Mouse (Mus musculus) kidney, adult 2 months (tissue): ENCODE data around the gene Cd248. TPM values are rescaled to one million over a fixed set of nuclear protein-coding genes. Genes with fewer than 3 reads are reported as not detected.

Experiments
- DNase-seq: peaks from one replicate; pipeline ENCODE4 v3.0.0; 2021
- H3K27ac ChIP-seq: fragments of 200-500 bp; 2 replicates; pipeline ENCODE4 v1.5.1; 2012; ENCODE audit warnings: low read depth, low read length, control low read depth, inconsistent platforms; ENCODE audit not compliant: insufficient read depth
- H3K27me3 ChIP-seq: fragments of 200-500 bp; replicated peaks from 2 replicates; pipeline ENCODE4 v1.6.1; 2012; ENCODE audit warnings: mild to moderate bottlenecking, moderate library complexity, low read length, inconsistent platforms; ENCODE audit not compliant: control insufficient read depth, insufficient read depth
- H3K36me3 ChIP-seq: fragments of 200-500 bp; 2 replicates; pipeline ENCODE4 v1.6.1; 2012; ENCODE audit warnings: mild to moderate bottlenecking, moderate library complexity, low read length, inconsistent platforms; ENCODE audit not compliant: control insufficient read depth, insufficient read depth
- H3K4me1 ChIP-seq: fragments of 200-500 bp; 2 replicates; pipeline ENCODE4 v1.6.1; 2011; ENCODE audit warnings: low read length; ENCODE audit not compliant: control insufficient read depth, insufficient read depth
- H3K4me3 ChIP-seq: fragments of 200-500 bp; 2 replicates; pipeline ENCODE4 v1.5.1; 2011; ENCODE audit warnings: mild to moderate bottlenecking, low read depth, low read length, control low read depth; ENCODE audit not compliant: insufficient read depth
- CTCF ChIP-seq: fragments of 200-500 bp; conservative IDR thresholded peaks from 2 replicates; pipeline ENCODE4 v1.5.1; 2011; ENCODE audit warnings: low read depth, mild to moderate bottlenecking, control low read depth, low read length, moderate library complexity, mixed read lengths; ENCODE audit not compliant: insufficient read depth, insufficient read length
- POLR2A ChIP-seq: fragments of 200-500 bp; IDR thresholded peaks from one replicate; pipeline ENCODE4 v1.6.1; 2011; ENCODE audit warnings: low read depth, low read length, control low read depth
- WGBS: fragments of 180-500 bp; shearing (Covaris S2); methylation state at CpG from one replicate; pipeline ENCODE4 v1.1.7; 2018; 5-methylcytosine and 5-hydroxymethylcytosine counted together
- polyA plus RNA-seq: library from polyadenylated mRNA; depleted of rRNA; stranded (reverse); fragments of >200 nt; gene quantifications from 2 replicates; pipeline ENCODE4 v1.2.3, GENCODE M21; 2012

The Cd248 gene
- polyA plus RNA-seq, 1 experiment: 10.8 TPM

- TF ChIP-seq POLR2A: no peak
- no peak for TF ChIP-seq CTCF
- DNase-seq: peak; percentile 48
- H3K4me1 ChIP-seq: no peaks in the 10 kb centered on the region
- H3K27me3 ChIP-seq: no peaks in the 10 kb centered on the region
- no peaks in the 10 kb centered on the region for H3K36me3 ChIP-seq
- no peak within 1 kb of the TSS for H3K27ac ChIP-seq
- WGBS: 6% methylated on average over 47 of the region's 48 CpGs
- H3K4me3 ChIP-seq: no peak within 1 kb of the TSS
These were observed 30.7 kb downstream of the Cd248 start, which contains the start of gene Cnih2 for GRCm38 (mm10) chr19:5098363-5099143. Cnih2 (minus strand) TSS chr19:5098521.

DNA sequence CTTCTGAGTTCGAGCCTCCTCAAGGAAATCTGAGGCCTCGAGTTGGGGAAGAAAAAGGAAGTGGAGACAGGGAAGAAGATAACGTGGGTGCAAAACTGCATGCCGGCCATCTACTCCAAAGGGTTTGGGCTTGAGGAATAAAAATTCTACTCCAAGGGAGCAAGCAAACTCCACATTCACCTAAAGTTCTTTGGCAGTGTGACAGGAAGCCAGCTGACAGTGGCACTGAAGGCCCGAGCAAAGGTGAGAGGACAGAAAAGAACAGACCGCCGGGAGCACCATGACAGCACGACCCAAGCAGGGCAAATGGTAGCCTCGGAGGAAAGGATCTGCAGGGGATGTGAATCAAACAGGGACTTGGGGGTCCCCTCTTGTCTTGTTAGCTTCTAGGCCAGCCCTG lies 38.2 kb downstream of the Cd248 start:
- Histone ChIP-seq H3K27me3 (no peaks in the 10 kb centered on the region), H3K4me1 (peaks cover 17% of the 10 kb centered on the region; the same call in 1 of the 2 replicates), H3K27ac (peak overlapping the region; percentile 99), H3K36me3 (no peaks in the 10 kb centered on the region), H3K4me3 (peak overlapping the region; percentile 97)
- peak; percentile 77 for DNase-seq
- TF ChIP-seq POLR2A: no peak
- no peak for TF ChIP-seq CTCF
- WGBS: under 1% methylated on average over 9 of the region's 9 CpGs

DNA sequence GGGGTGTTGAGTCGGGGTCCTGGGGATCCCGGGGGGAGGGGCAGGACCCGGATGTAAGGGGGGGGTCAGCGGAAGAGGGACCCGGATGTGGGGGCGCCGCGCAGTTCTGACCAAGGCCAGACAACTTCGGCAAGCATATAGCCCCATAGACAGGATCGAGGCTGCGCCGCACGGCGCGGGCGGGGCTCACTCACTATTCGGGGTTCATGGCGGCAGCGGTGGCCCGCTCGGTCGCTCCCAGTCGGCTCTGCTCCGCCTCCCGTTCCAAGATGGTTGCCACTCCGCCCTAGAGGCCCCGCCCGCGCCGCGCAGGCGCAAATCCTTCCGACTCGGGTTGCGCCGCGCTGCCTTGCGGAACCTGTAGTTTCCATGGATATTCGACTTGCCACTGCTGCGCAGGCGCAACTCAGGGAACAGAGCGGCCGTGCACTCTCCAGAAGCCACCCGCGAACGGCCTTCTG lies 38.9 kb downstream of the Cd248 start, which contains the start of gene Rab1b:
Rab1b (minus strand) TSS at position 342 of the 461 bp plus-strand sequence.
- peak; percentile 72 for TF ChIP-seq POLR2A
- TF ChIP-seq CTCF: no peak
- peak within 1 kb of the TSS; percentile 97 for H3K4me3 ChIP-seq
- DNase-seq: peak; percentile 99
- no peaks in the 10 kb centered on the region for H3K36me3 ChIP-seq
- peaks cover 17% of the 10 kb centered on the region; the same call in 1 of the 2 replicates for H3K4me1 ChIP-seq
- H3K27me3 ChIP-seq: no peaks in the 10 kb centered on the region
- WGBS: 2% methylated on average over 46 of the region's 46 CpGs
- H3K27ac ChIP-seq: peak within 1 kb of the TSS; percentile 99

DNA sequence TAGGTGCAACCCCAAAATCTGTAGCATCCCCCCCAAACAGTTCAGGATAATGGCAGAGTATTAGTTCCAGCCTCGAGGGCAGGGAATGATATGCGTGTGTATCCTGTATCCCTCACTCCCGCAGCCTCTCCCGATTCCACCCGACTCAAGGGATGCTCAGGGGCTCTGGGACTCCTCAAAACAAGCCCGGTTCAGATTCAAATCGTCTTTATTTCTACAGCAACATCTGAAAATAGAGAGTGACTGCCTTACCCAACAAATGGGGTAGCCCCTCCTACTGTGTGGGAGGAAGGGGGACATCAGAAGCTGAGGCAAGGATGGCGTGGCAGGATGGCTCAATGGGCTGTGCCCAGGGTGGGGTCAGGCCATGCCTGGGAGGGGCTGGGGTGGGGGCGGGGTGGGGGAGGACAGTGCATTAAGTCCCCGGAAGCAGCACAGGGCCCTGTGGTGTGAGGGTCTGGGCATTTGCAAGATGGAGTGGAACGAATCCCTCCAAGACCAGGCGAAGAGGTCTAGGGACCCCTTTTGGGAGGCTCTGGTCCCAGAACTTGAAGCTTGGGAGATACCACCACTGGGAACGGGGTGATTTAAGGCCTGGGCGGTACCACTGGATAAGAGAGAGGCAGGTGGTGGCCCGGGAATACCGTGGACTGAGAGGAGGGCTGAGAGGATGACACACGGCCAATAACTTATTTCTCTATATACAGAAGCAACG lies 39.8 kb downstream of the Cd248 start:
- peaks cover 17% of the 10 kb centered on the region; the same call in 1 of the 2 replicates for H3K4me1 ChIP-seq
- H3K4me3 ChIP-seq: no peak overlapping the region
- 62% methylated on average over 18 of the region's 18 CpGs for WGBS

DNA sequence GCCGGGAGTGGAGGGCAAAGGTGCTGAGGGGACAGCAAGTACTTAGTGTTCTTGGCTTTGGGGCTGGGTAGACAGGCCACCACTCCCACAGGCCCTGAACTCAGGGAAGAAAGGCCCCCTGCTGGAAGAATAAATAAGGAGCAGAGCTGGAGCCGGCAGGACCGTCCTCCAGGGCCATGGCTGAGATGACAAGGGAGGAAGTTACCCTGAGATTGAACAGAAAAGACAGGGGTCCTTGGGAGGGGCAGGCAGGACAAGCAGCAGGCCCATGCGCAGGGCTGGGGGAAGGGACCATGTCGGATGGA lies 40.3 kb downstream of the Cd248 start:
- WGBS: 15% methylated on average over 5 of the region's 5 CpGs
- Histone ChIP-seq H3K36me3 (no peaks in the 10 kb centered on the region), H3K4me3 (no peak overlapping the region), H3K4me1 (peaks cover 17% of the 10 kb centered on the region; the same call in 1 of the 2 replicates), H3K27me3 (no peaks in the 10 kb centered on the region), H3K27ac (peak overlapping the region; percentile 43)
- TF ChIP-seq CTCF: peak; percentile 48
- TF ChIP-seq POLR2A: no peak
- DNase-seq: peak; percentile 73

More for the DNA sequence above, 39.8 kb downstream of the Cd248 start:
- H3K27ac ChIP-seq: peak overlapping the region; percentile 13; the same call in 1 of the 2 replicates
- no peaks in the 10 kb centered on the region for H3K27me3 ChIP-seq
- no peaks in the 10 kb centered on the region for H3K36me3 ChIP-seq
- no peak for DNase-seq
- TF ChIP-seq POLR2A (no peak), CTCF (no peak)

DNA sequence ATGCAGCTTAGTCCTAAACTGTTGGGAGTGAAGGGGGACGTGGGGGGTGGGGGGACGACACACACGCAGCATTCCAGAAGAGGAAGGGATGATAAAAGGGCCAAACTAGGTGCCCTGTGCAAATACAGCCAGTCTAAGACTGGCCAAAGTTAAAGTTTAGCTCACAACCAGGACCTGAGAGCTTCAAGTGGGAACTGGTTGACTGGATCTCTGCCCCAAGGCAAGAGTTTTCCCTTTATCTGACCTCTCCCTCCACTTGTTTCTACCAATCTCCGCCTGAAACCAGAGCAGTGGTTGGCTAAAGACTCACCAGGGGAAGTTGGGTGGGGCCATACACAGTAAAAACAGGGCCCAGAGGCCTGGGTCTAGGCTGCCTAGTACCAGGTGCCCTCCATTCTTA lies 40.8 kb downstream of the Cd248 start:
- H3K4me3 ChIP-seq: no peak overlapping the region
- peak overlapping the region; percentile 57 for H3K27ac ChIP-seq
- no peaks in the 10 kb centered on the region for H3K27me3 ChIP-seq
- no peaks in the 10 kb centered on the region for H3K36me3 ChIP-seq
- WGBS: 23% methylated on average over 4 of the region's 4 CpGs
- peak; percentile 84 for DNase-seq
- TF ChIP-seq POLR2A (no peak), CTCF (no peak)
- H3K4me1 ChIP-seq: peaks cover 17% of the 10 kb centered on the region; the same call in 1 of the 2 replicates
